Mouse (Mus musculus): ENCODE measurements around the gene Tnfsf13. TPM values are rescaled to one million over a fixed set of nuclear protein-coding genes. Genes with fewer than 3 reads are reported as not detected.

Gene Tnfsf13
- 0.29 and 0.97 TPM in 2 replicates for polyA plus RNA-seq (2012; rRNA removed)

DNA sequence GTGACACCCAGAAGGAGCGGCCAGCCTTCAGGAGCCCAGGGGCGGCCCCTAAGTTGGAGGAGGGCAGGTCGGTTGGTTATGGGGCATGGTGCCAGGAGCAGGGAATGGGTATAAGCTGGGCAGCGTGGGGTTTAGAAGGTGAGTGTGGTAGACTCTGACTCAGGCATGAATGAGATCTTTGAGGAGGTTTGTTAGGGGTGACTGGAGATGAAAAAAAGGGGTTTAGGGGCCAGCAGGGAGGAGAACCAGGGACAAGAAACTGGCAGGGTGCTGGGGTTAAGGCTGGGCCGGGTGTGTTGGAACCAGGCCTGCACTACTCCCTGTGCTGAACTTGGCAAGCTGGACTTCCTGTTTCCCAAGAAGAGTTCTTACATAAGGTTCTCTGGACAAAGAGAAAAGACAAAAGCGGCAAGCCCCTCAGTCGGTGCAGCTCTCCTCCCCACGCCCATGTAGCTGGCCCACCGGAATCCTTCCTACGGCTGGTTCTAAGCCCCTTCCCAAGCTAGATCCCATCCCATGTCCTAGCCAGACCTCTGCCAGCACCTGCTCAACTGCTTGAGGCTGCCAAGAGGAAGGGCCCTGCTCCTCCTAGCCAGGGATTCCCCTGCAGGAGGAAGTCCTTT is at the start of gene Tnfsf13:
Gene Tnfsf13 (minus strand): TSS at position 259 of the 623 bp plus-strand sequence.

DNA sequence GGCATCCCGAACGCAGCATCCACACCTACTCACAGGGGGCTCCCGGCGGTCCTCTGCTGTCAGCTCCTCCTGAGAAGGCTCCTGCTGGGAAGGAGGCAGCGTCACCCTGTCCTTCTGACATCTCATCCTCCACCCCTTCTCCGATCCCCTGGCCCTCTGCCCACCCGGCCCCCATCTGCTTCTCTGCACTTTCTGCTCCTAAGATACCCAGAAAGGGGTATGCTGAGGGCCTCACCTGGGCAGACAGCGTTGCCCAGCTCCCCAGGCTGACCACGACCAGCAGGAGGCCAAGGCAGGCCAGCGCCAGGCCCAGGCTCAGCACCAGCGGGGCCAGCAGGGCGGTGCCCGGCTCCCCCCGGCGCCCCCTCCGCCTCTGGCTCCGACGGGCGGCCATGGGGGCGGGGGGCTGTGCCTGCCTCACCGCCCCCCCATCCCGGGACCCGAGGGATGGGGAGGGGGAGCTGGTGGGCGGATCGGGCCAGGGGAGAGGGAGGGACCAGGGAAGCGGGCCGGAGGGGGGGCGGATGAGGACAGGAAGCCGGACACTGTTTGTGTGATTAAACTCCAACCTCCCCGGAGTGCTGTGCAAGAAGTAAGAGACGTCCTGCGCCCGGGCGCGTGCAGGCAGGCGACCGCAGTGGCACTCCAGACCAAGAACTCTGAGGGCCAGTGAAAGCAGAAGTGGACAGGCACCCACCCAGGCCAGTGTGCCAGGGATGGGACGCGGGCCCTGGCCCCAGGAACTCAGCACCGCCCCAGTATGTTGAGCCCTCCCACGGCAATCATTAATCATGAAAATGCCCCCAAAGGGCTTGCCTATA is 10.0 kb upstream of the Tnfsf13 start, which contains the start of the genes Tnfsf12 and Tnfsfm13:
Gene Tnfsf12 (minus strand): TSS at position 489 of the 821 bp plus-strand sequence.
Gene Tnfsfm13 (minus strand): TSS at position 738 of the 821 bp plus-strand sequence.

DNA sequence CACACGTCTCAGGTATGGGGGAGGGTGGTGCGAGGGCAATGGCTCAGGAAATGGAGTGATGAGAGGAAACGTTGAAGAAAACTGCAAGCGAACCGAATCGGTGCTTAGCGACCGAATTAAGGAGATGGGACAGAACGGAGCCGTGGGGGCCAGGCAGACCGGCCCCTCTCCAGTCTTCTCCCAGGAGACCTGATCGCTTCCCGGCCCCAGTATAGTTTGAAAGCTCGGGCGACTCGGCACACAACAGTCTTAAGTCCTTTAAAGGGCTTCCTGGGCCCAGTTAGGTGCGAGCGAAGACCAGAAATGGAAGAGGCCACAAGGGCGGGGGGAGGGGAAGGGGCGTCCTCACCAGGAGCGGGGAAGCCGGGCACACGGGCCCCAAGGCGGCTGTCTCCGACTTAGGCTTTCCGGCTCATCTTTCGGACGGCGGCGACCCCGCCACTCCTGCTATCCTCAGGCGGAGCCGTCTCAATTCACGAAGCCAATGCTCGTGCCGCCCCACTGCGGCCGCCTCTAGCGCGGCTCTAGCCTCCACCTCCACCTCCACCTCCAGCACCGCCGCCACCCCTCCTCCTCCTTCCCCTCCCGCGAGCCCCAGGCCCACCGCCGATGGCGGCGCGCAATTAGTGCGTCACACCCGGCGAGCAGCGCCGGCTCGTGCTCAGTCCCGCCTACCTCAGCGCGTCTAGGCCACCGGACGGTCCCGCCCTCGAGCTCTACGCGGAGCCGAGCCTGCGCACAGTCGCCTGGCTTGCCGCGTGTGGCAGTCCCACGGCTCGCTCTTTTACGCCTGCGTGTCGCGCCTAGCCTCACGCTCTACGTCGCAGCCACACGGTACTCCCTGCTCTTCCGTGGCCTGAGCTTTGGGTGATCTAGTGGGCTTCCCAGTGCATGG is 4.0 kb downstream of the Tnfsf13 start, which contains the start of gene Senp3:
Gene Senp3 (minus strand): TSS at position 771 of the 895 bp plus-strand sequence.

DNA sequence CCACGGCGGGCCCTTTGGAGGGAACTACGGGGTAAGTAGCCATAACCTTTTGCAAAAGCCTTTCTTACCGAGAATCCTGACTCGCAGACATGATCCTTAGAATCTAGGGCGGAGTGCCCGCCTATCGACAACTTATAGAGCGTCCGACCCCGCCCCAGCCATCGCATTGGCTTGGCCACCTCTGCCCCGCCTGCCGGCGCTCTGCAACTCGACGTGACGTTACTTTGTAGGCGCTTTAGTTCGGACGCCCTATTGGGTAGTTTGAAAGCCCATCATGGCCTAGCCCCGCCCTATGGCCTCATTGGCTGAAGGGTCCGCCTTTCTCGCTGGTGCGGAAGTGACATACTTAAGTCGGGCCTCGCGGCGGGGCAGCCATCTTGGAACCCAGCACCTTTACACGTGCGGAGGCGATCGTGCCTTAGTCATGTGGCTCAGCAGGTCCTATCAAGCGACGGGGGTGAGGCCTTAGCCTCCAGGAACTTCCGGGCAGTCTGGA is 13.3 kb downstream of the Tnfsf13 start, which contains the start of gene Eif4a1:
Gene Eif4a1 (minus strand): TSS at position 213 of the 496 bp plus-strand sequence.

DNA sequence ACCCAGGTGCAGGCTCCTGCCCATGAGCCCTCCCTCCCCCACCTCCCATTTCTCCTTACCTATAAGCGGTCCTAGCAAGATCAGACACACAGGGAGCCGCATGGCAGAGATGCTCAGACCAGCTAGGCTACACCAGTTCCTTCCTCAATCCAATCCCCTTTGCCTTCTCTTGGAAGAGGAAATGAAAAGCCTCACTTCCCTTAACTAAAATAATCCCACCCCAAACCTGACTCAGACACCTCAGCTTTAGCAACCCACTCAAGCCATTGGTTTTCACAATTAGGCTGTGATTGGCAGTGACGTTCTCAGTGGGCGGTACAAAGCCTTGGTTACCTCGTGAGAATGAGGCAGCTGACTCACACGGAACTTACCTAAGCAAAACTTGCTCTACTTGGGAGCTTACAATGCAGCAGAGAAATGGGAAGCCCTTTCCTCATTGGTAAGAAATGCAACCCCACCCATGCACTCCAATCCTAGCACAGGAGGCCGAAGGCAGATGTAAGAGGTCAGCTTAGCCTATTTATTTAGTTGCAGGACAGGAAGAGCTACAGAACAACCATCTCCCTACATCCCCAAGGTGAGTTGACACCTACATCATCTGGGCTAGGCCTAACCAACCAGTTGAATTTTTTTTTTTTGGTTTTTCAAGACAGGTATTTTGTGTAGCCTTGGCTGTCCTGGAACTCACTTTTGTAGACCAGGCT is 19.5 kb downstream of the Tnfsf13 start, which contains the start of gene Cd68:
Gene Cd68 (minus strand): TSS at position 193 of the 704 bp plus-strand sequence.

DNA sequence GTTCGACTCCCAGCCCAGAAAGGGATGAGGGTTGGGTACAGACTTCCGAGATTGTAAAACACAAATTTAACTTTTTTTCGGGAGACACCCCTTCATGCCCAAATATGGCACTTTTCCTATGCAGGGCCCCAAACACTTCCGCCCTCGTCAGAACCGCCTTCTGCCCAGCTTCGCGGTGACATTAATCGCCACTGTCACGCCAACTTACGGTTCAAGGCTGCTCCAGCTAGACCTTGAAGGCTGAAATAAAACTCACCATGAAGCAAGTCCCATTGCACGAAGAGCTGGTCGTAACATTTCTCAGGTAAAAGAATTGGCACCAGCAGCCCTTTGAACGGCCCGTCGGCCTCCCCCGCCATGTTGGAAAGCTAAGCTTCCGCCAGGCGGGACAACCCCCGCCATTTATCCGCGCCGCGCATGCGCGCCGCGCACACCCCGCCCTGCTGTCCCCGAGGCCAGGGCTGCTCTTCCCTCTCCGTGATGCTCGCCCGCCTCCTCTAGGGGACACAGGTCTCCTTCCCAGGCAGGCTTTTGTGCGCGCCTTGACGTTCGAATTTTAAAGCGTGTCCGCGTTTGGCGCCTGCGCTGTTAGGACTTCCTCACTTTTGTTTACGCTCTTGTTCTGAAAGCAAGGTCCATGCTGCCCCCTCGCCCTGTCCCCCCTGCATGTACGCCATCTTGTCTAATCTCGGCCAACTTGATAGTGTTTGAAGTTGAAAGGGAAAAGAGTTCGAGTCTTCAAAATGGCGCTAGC is 23.2 kb downstream of the Tnfsf13 start, which contains the start of gene Mpdu1:
Gene Mpdu1 (minus strand): TSS at position 430 of the 754 bp plus-strand sequence.

DNA sequence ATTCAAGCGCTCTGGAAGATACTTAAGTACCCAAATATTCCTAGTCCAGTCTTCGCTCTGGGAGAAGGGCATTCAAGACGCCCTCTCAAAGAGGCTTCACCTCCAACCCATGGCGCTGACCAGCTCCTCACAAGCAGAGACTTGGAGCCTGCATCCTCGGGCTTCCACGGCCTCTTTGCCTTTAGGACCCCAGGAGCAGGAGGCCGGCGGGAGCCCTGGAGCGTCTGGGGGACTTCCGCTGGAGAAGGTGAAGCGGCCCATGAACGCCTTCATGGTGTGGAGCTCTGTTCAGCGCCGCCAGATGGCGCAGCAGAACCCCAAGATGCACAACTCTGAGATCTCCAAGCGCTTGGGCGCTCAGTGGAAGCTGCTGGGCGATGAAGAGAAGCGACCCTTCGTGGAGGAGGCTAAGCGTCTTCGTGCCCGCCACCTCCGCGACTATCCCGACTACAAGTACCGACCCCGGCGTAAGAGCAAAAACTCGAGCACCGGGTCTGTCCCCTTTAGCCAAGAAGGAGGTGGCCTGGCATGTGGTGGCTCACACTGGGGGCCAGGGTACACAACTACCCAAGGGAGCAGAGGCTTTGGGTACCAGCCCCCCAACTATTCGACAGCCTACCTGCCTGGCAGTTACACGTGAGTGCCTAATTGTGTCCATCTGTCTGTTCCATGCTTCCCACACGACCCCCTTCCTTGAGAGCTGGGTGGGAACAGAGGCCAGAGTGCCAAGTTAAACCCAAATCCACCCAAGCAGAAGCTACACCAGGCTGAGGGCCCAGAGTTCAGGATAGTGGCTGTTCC is 30.1 kb downstream of the Tnfsf13 start, which contains the start of gene Sox15:
Gene Sox15 (plus strand): TSS at position 51 of the 801 bp plus-strand sequence.

Other genes starting within 250 kb of the Tnfsf13 start
- 1.5 and 2.1 TPM in 2 replicates for gene Dnah2, start 136.7 kb downstream of the Tnfsf13 start, polyA plus RNA-seq (2012; rRNA removed)
- 60.4 and 60.6 TPM in 2 replicates for gene Efnb3, start 125.6 kb downstream of the Tnfsf13 start, polyA plus RNA-seq (2012; rRNA removed)
- 22.5 and 33.0 TPM in 2 replicates for gene Wrap53, start 105.5 kb downstream of the Tnfsf13 start, polyA plus RNA-seq (2012; rRNA removed)
- gene Trp53, start 105.4 kb downstream of the Tnfsf13 start, polyA plus RNA-seq (2012; rRNA removed) = 151 and 154 TPM in 2 replicates
- gene Atp1b2, start 79.8 kb downstream of the Tnfsf13 start, polyA plus RNA-seq (2012; rRNA removed) = 11.4 and 13.4 TPM in 2 replicates
- gene Shbg, start 67.9 kb downstream of the Tnfsf13 start, polyA plus RNA-seq (2012; rRNA removed) = 0.86 and 1.6 TPM in 2 replicates
- 14.8 and 16.0 TPM in 2 replicates for gene Sat2, start 63.8 kb downstream of the Tnfsf13 start, polyA plus RNA-seq (2012; rRNA removed)
- 126 and 156 TPM in 2 replicates for gene Fxr2, start 52.8 kb downstream of the Tnfsf13 start, polyA plus RNA-seq (2012; rRNA removed)
- gene Sox15, start 30.5 kb downstream of the Tnfsf13 start, polyA plus RNA-seq (2012; rRNA removed) = 0.12 and 0.22 TPM in 2 replicates
- gene Mpdu1, start 23.1 kb downstream of the Tnfsf13 start, polyA plus RNA-seq (2012; rRNA removed) = 97.0 and 101 TPM in 2 replicates
- 4.7 and 9.4 TPM in 2 replicates for gene Cd68, start 19.6 kb downstream of the Tnfsf13 start, polyA plus RNA-seq (2012; rRNA removed)
- 1,301 and 1,419 TPM in 2 replicates for gene Eif4a1, start 13.4 kb downstream of the Tnfsf13 start, polyA plus RNA-seq (2012; rRNA removed)
- 92.5 and 186 TPM in 2 replicates for gene Senp3, start 3.7 kb downstream of the Tnfsf13 start, polyA plus RNA-seq (2012; rRNA removed)
- 4.4 and 4.9 TPM in 2 replicates for gene Tnfsf12, start 10.1 kb upstream of the Tnfsf13 start, polyA plus RNA-seq (2012; rRNA removed)
- gene Tnfsfm13, start 10.3 kb upstream of the Tnfsf13 start, polyA plus RNA-seq (2012; rRNA removed) = 1.7 and 2.3 TPM in 2 replicates
- 48.6 and 79.6 TPM in 2 replicates for gene Polr2a, start 72.9 kb upstream of the Tnfsf13 start, polyA plus RNA-seq (2012; rRNA removed)
- gene Slc35g3, start 76.2 kb upstream of the Tnfsf13 start, polyA plus RNA-seq (2012; rRNA removed) = 0.16 and 0.30 TPM in 2 replicates
- 4.7 and 5.0 TPM in 2 replicates for gene Zbtb4, start 80.1 kb upstream of the Tnfsf13 start, polyA plus RNA-seq (2012; rRNA removed)
- 1.7 and 15.7 TPM in 2 replicates for gene Chrnb1, start 110.2 kb upstream of the Tnfsf13 start, polyA plus RNA-seq (2012; rRNA removed)
- gene Fgf11, start 116.1 kb upstream of the Tnfsf13 start, polyA plus RNA-seq (2012; rRNA removed) = 4.7 and 7.5 TPM in 2 replicates
- 0.19 and 0.27 TPM in 2 replicates for gene Tmem102, start 119.8 kb upstream of the Tnfsf13 start, polyA plus RNA-seq (2012; rRNA removed)
- not detected in 2 replicates for gene Gm39566, start 129.5 kb upstream of the Tnfsf13 start, polyA plus RNA-seq (2012; rRNA removed)
- gene Spem2, start 132.7 kb upstream of the Tnfsf13 start, polyA plus RNA-seq (2012; rRNA removed) = not detected in 2 replicates
- 0.80 and 0.86 TPM in 2 replicates for gene Spem1, start 136.4 kb upstream of the Tnfsf13 start, polyA plus RNA-seq (2012; rRNA removed)
- gene Nlgn2, start 152.0 kb upstream of the Tnfsf13 start, polyA plus RNA-seq (2012; rRNA removed) = 70.3 and 84.9 TPM in 2 replicates
- gene Tmem256, start 152.7 kb upstream of the Tnfsf13 start, polyA plus RNA-seq (2012; rRNA removed) = 137 and 187 TPM in 2 replicates
- 60.2 and 99.9 TPM in 2 replicates for gene Plscr3, start 160.6 kb upstream of the Tnfsf13 start, polyA plus RNA-seq (2012; rRNA removed)
- 0.25 and 0.65 TPM in 2 replicates for gene Tnk1, start 172.9 kb upstream of the Tnfsf13 start, polyA plus RNA-seq (2012; rRNA removed)
- gene Tmem95, start 192.2 kb upstream of the Tnfsf13 start, polyA plus RNA-seq (2012; rRNA removed) = not detected in 2 replicates
- 2.3 and 2.9 TPM in 2 replicates for gene Kctd11, start 195.6 kb upstream of the Tnfsf13 start, polyA plus RNA-seq (2012; rRNA removed)
- gene Acap1, start 209.8 kb upstream of the Tnfsf13 start, polyA plus RNA-seq (2012; rRNA removed) = 2.0 and 2.4 TPM in 2 replicates
- 10.4 and 14.1 TPM in 2 replicates for gene 2810408A11Rik, start 215.2 kb upstream of the Tnfsf13 start, polyA plus RNA-seq (2012; rRNA removed)
- gene Neurl4, start 215.3 kb upstream of the Tnfsf13 start, polyA plus RNA-seq (2012; rRNA removed) = 86.7 and 121 TPM in 2 replicates
- gene Gps2, start 228.1 kb upstream of the Tnfsf13 start, polyA plus RNA-seq (2012; rRNA removed) = 71.0 and 88.1 TPM in 2 replicates
- gene Eif5a, start 236.2 kb upstream of the Tnfsf13 start, polyA plus RNA-seq (2012; rRNA removed) = 1,164 and 1,181 TPM in 2 replicates

Measured in central nervous system, embryonic 11.5 days (tissue).